Mouse (Mus musculus) kidney, postnatal 0 days (tissue): ENCODE measurements at regions not wholly inside any gene's neighbourhood (a gene's known extent, or its start where the extent isn't known, plus 50 kb on each side); places are given as distances from the start of the nearest gene placed in this dataset.

Experiments
- ATAC-seq: fragments of 200-750 bp; cut with Nextera tagmentation; replicated peaks from 2 replicates; pipeline ENCODE4 v1.8.0; 2017; ENCODE audit warnings: low read depth, moderate number of reproducible peaks, moderate TSS enrichment, moderate library complexity; ENCODE audit not compliant: low FRiP score
- DNase-seq: peaks from one replicate; pipeline ENCODE4 v3.0.0-alpha.2; 2016; ENCODE audit warnings: low spot score
- H3K27ac ChIP-seq: fragments of 300-500 bp; sonication (generic); 2 replicates; pipeline ENCODE4 v1.5.1; 2014; ENCODE audit warnings: mild to moderate bottlenecking
- H3K27me3 ChIP-seq: fragments of 300-500 bp; sonication (generic); 2 replicates; pipeline ENCODE4 v1.6.1; 2014; ENCODE audit warnings: low read length, mixed read lengths; ENCODE audit not compliant: insufficient read depth
- H3K36me3 ChIP-seq: fragments of 300-500 bp; sonication (generic); 2 replicates; pipeline ENCODE4 v1.6.1; 2014; ENCODE audit warnings: low read length, mixed read lengths; ENCODE audit not compliant: insufficient read depth
- H3K4me1 ChIP-seq: fragments of 300-500 bp; sonication (generic); replicated peaks from 2 replicates; pipeline ENCODE4 v1.6.1; 2014; ENCODE audit warnings: antibody characterized with exemption, low read length, mixed read lengths; ENCODE audit not compliant: insufficient read depth
- H3K4me2 ChIP-seq: fragments of 300-500 bp; sonication (generic); 2 replicates; pipeline ENCODE4 v1.6.1; 2014; ENCODE audit warnings: mild to moderate bottlenecking, low read length, moderate library complexity, mixed read lengths
- H3K4me3 ChIP-seq: fragments of 300-500 bp; sonication (generic); replicated peaks from 2 replicates; pipeline ENCODE4 v1.5.1; 2014; ENCODE audit warnings: low read depth, low read length
- H3K9ac ChIP-seq: fragments of 300-500 bp; sonication (generic); 2 replicates; pipeline ENCODE4 v1.6.1; 2014; ENCODE audit warnings: low read depth, low read length
- H3K9me3 ChIP-seq: fragments of 300-500 bp; sonication (generic); replicated peaks from 2 replicates; pipeline ENCODE4 v1.6.1; 2016; ENCODE audit warnings: low read length, inconsistent platforms, mixed read lengths
- CTCF ChIP-seq: IDR thresholded peaks from 2 replicates; pipeline ENCODE4 v1.5.1; 2016; ENCODE audit warnings: antibody characterized with exemption, low read depth, mild to moderate bottlenecking, moderate library complexity
- WGBS: fragments of 180-500 bp; shearing (Covaris S2); extraction: QIAGEN DNeasy Blood & Tissue Kit; methylation state at CpG from one replicate; pipeline ENCODE4 v1.1.7; 2014; 5-methylcytosine and 5-hydroxymethylcytosine counted together

DNA sequence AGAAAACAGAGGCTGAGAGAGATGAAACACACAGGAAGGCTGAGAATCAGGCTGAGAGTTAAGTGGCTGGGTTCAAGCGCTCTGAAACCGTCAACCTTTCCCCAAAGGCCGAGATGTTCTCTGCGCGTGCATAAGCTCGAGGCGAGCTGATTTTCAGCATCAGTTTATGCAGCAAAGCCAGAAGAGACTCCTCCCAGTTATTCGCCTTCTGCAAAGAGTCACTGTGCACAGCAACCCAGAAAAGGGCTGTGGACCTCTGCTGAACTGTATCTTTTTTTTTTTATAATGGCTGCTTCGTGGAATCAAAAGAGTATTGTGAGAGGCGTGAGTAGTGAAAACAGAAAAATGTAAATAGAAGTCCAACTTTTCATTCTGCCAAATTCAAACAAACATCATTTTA lies 413.7 kb downstream of the Wdr11 start:
- Histone ChIP-seq H3K36me3 (no peaks in the 10 kb centered on the region), H3K9ac (no peak overlapping the region), H3K9me3 (no peaks in the 10 kb centered on the region), H3K4me1 (0 out of 2 replicates have a peak, but pooled peaks cover 4% of the 10 kb centered on the region), H3K27ac (no peak overlapping the region), H3K4me3 (no peak overlapping the region), H3K4me2 (no peak overlapping the region), H3K27me3 (no peaks in the 10 kb centered on the region)
- TF ChIP-seq CTCF = no peak
- DNase-seq (no peak), ATAC-seq (no peak)
- 58% methylated on average over 10 of the region's 10 CpGs for WGBS

DNA sequence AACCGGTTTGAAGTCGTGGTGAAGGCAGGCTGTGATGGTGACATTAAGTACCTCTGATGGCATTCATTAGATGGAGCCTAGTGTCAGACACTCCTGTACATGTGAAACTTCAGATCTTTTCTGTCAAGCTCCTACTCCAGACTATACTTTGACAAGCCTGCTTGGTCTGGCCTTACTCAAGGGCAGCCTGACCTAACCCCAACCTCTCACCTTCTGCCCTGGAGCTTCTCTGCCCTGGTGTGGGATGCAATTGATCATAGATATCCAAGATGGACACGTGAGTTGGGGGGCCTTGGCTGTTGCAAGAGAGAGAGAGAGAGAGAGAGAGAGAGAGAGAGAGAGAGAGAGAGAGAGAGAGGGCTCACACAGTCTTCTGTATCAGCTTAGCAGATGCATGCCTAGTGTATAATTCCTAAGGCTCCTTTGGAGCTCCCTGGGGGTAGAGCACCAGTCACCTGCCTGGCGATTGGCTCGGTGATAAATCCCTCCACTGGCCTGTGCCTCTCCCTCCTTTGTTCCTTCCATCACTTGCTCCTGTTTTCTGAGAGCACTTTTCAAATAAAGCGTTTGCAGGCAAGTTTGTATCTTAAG lies 416.4 kb downstream of the Wdr11 start:
- Histone ChIP-seq H3K36me3 (no peaks in the 10 kb centered on the region), H3K9me3 (no peaks in the 10 kb centered on the region), H3K27ac (no peak overlapping the region), H3K27me3 (no peaks in the 10 kb centered on the region), H3K4me1 (no peaks in the 10 kb centered on the region), H3K4me2 (no peak overlapping the region), H3K4me3 (no peak overlapping the region), H3K9ac (no peak overlapping the region)
- no peak for ATAC-seq
- DNase-seq = no peak
- WGBS = 39% methylated on average over 6 of the region's 6 CpGs
- TF ChIP-seq CTCF = no peak

DNA sequence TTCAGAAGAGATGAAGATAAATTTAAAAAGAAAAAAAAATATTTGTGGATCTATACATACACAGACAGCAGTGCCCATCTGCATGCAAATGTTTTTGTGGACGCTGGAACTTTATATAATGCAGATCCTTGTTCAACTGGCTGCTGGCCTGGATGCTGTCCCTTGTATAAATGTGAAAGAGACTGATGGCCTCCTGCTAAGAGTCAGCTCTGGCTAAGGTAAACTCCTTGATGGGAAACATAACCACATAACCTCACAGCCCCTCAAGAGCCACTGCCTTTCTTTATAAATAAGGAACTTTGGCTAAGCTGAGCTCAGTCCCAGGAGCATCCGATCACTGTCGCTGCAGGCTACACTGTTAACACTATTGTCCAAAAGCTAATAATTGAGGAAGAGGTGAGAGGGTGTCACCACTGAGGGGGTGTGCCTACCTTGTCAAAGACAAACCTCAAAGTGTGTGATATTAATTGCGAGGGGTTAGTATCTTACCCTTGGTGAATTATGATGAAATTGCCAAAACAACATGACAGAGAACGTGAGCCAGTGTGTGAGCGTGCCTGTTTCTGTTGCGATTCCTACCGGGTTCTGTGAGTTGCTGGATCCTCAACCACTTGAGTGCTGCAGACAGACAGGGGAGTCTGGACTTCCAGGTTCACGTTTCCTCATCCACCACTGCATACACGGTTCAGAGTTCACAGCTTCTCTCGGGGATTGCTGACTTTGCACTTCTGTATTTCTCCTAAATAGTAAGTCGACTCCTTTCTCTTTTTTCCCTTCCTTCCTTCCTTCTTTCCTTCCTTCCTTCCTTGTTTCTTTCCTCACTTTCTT lies 417.1 kb downstream of the Wdr11 start:
- no peaks in the 10 kb centered on the region for H3K27me3 ChIP-seq
- no peak overlapping the region for H3K4me2 ChIP-seq
- H3K9me3 ChIP-seq = no peaks in the 10 kb centered on the region
- ATAC-seq (no peak), DNase-seq (no peak)
- whole genome bisulfite sequencing = 51% methylated on average over 12 of the region's 12 CpGs
- H3K36me3 ChIP-seq = no peaks in the 10 kb centered on the region
- no peak overlapping the region for H3K9ac ChIP-seq
- H3K4me3 ChIP-seq = no peak overlapping the region
- no peak for TF ChIP-seq CTCF
- no peak overlapping the region for H3K27ac ChIP-seq
- no peaks in the 10 kb centered on the region for H3K4me1 ChIP-seq

DNA sequence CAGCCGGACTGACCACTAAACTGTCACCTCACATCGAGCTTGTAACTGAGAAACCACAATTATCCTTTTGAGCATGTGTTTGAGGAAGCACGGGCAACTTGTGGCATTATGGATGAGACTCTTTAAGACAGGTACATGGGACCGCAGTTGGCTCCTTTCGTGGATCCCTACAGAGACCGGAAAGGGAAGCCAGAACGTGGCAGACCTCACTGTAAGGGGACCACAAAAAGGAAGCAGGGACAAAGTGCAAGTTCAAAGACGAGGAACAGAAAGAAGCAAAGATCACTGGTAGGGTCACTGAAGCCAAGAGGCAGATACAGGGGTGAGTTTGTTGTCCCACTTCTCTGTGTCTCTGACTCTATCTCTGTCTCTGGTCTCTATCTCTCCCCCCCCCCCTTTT lies 420.4 kb downstream of the Wdr11 start:
- Histone ChIP-seq H3K27ac (no peak overlapping the region), H3K4me3 (no peak overlapping the region), H3K4me2 (no peak overlapping the region), H3K9ac (no peak overlapping the region), H3K4me1 (peaks cover 7% of the 10 kb centered on the region; the same call in 1 of the 2 replicates), H3K27me3 (no peaks in the 10 kb centered on the region), H3K9me3 (no peaks in the 10 kb centered on the region), H3K36me3 (no peaks in the 10 kb centered on the region)
- ATAC-seq (no peak), DNase-seq (no peak)
- 62% methylated on average over 8 of the region's 8 CpGs for WGBS
- no peak for TF ChIP-seq CTCF

DNA sequence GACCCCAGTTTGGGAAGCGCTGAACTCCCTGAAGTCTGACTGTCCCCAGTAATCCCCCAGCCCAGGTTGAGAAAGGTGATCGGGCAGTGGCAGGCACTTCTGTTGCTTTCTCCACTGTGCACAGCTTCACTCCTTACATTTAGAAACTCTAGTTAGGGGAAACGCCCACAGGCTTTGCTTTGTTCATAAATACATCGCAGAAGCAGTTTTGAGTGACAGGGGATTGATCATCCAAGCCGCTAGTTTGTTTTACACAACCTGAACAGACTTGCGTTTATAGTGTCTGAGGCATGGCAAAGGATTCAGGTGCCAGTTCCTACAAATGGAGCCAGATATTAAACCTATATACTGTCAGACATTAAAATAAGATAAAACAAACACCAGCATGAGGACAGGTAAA lies 421.4 kb downstream of the Wdr11 start:
- H3K27me3 ChIP-seq = no peaks in the 10 kb centered on the region
- no peaks in the 10 kb centered on the region for H3K36me3 ChIP-seq
- 88% methylated on average over 6 of the region's 6 CpGs for WGBS
- DNase-seq = no peak
- H3K27ac ChIP-seq = no peak overlapping the region
- H3K4me1 ChIP-seq = peaks cover 7% of the 10 kb centered on the region; the same call in 1 of the 2 replicates
- H3K9me3 ChIP-seq = no peaks in the 10 kb centered on the region
- no peak for TF ChIP-seq CTCF
- H3K4me2 ChIP-seq = no peak overlapping the region
- no peak overlapping the region for H3K4me3 ChIP-seq
- H3K9ac ChIP-seq = no peak overlapping the region
- no peak for ATAC-seq

DNA sequence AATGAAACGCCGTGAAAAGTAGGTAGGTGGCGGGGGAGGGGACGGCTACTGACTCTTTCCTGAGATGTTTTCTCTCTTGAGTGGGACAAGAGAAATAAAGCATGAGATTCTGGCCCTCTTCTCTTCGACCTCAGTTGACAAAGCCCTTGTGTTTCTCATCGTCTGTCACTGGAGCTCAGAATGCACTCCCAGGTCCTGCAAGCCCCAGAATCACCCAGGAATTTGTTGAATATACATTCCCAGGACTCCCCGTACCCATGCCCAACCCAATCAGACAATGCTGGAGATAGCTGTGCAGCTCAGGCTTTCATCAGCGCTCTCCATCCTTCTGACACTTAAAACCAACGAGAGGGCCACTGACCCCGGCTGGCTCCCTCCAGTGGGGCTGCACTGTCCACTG lies 422.9 kb downstream of the Wdr11 start:
- no peak overlapping the region for H3K4me3 ChIP-seq
- H3K27me3 ChIP-seq = no peaks in the 10 kb centered on the region
- no peak overlapping the region for H3K9ac ChIP-seq
- H3K27ac ChIP-seq = no peak overlapping the region
- ATAC-seq = no peak
- 56% methylated on average over 10 of the region's 10 CpGs for WGBS
- no peaks in the 10 kb centered on the region for H3K9me3 ChIP-seq
- no peaks in the 10 kb centered on the region for H3K36me3 ChIP-seq
- DNase-seq = no peak
- H3K4me2 ChIP-seq = no peak overlapping the region
- H3K4me1 ChIP-seq = peaks cover 7% of the 10 kb centered on the region
- no peak for TF ChIP-seq CTCF
